Mouse (Mus musculus): Measurements from ENCODE around the gene Zfp641. TPM values are rescaled to one million over a fixed set of nuclear protein-coding genes. Genes with fewer than 3 reads are reported as not detected.

The Zfp641 gene
- not detected for polyA plus RNA-seq (2012; fragmentation: generic; extraction: Trizol)

GRCm38 (mm10) chr15:98295628-98296551, at the start of gene Zfp641:
Zfp641 (minus strand) TSS chr15:98296161.
- no peaks in the 10 kb centered on the region for H3K79me2 ChIP-seq (ENCODE audit: control insufficient read depth, insufficient read depth)
- H3K4me3 ChIP-seq, result no peak within 1 kb of the TSS

GRCm38 (mm10) chr15:98340887-98341286, 44.9 kb upstream of the Zfp641 start, which contains the start of gene Olfr284:
Olfr284 (minus strand) TSS chr15:98340987.
- TF ChIP-seq TCF12 (IDR thresholded peaks at IDR 0.05; ENCODE audit: insufficient read depth, poor library complexity, severe bottlenecking) (no peak), MYOG (IDR thresholded peaks at IDR 0.05; ENCODE audit: control insufficient read depth in 1 of 3, insufficient read depth in 1 of 3, insufficient read length in 2 of 3, low read depth in 2 of 3) (no peak), MYOD1 (IDR thresholded peaks at IDR 0.05; ENCODE audit: control insufficient read depth in 1 of 3, insufficient read length in 2 of 3, low read depth in 2 of 3) (no peak), REST (IDR thresholded peaks at IDR 0.05; ENCODE audit: insufficient read depth, insufficient read length) (no peak), POLR2AphosphoS2 (IDR thresholded peaks at IDR 0.05; ENCODE audit: insufficient read length, low read depth) (no peak), CEBPB (IDR thresholded peaks at IDR 0.05; ENCODE audit: insufficient read depth, poor library complexity, severe bottlenecking) (no peak), SRF (IDR thresholded peaks at IDR 0.05; ENCODE audit: control insufficient read depth, insufficient read length, low read depth) (no peak), POLR2A (IDR thresholded peaks at IDR 0.05; ENCODE audit: insufficient read length, low read depth) (no peak), TCF3 (IDR thresholded peaks at IDR 0.05; ENCODE audit: insufficient read length, low read depth) (no peak), E2F4 (IDR thresholded peaks at IDR 0.05; ENCODE audit: insufficient read depth) (no peak)
- H3K4me2 ChIP-seq (ENCODE audit: low read depth), result no peak within 1 kb of the TSS
- H3K4me3 ChIP-seq, result no peak within 1 kb of the TSS
- H3K36me3 ChIP-seq (ENCODE audit: control insufficient read depth, insufficient read depth), result no peaks in the 10 kb centered on the region
- H3ac ChIP-seq (ENCODE audit: control insufficient read depth, insufficient read length), result no peak within 1 kb of the TSS
- H3K27me3 ChIP-seq (ENCODE audit: control insufficient read depth, insufficient read depth, insufficient read length), result peaks cover 21% of the 10 kb centered on the region
- H3K79me2 ChIP-seq (ENCODE audit: control insufficient read depth, insufficient read depth), result no peaks in the 10 kb centered on the region

More at GRCm38 (mm10) chr15:98295628-98296551, at the start of gene Zfp641:
- Histone ChIP-seq H3K4me2 (ENCODE audit: low read depth) (no peak within 1 kb of the TSS), H3K27me3 (ENCODE audit: control insufficient read depth, insufficient read depth, insufficient read length) (peaks cover 11% of the 10 kb centered on the region), H3K36me3 (ENCODE audit: control insufficient read depth, insufficient read depth) (no peaks in the 10 kb centered on the region), H3ac (ENCODE audit: control insufficient read depth, insufficient read length) (no peak within 1 kb of the TSS)
- no peak for TF ChIP-seq POLR2A (IDR thresholded peaks at IDR 0.05; ENCODE audit: insufficient read length, low read depth)
- no peak for TF ChIP-seq TCF12 (IDR thresholded peaks at IDR 0.05; ENCODE audit: insufficient read depth, poor library complexity, severe bottlenecking)
- TF ChIP-seq TCF3 (IDR thresholded peaks at IDR 0.05; ENCODE audit: insufficient read length, low read depth), result no peak
- no peak for TF ChIP-seq CEBPB (IDR thresholded peaks at IDR 0.05; ENCODE audit: insufficient read depth, poor library complexity, severe bottlenecking)
- no peak for TF ChIP-seq MYOD1 (IDR thresholded peaks at IDR 0.05; ENCODE audit: control insufficient read depth in 1 of 3, insufficient read length in 2 of 3, low read depth in 2 of 3)
- no peak for TF ChIP-seq SRF (IDR thresholded peaks at IDR 0.05; ENCODE audit: control insufficient read depth, insufficient read length, low read depth)
- no peak for TF ChIP-seq MYOG (IDR thresholded peaks at IDR 0.05; ENCODE audit: control insufficient read depth in 1 of 3, insufficient read depth in 1 of 3, insufficient read length in 2 of 3, low read depth in 2 of 3)
- no peak for TF ChIP-seq POLR2AphosphoS2 (IDR thresholded peaks at IDR 0.05; ENCODE audit: insufficient read length, low read depth)
- no peak for TF ChIP-seq MAX (IDR thresholded peaks at IDR 0.05; ENCODE audit: low read depth)
- no peak for TF ChIP-seq E2F4 (IDR thresholded peaks at IDR 0.05; ENCODE audit: insufficient read depth)
- no peak for TF ChIP-seq USF1 (IDR thresholded peaks at IDR 0.05; ENCODE audit: low read depth)
- TF ChIP-seq REST (IDR thresholded peaks at IDR 0.05; ENCODE audit: insufficient read depth, insufficient read length), result no peak

GRCm38 (mm10) chr15:98317177-98317724, 21.3 kb upstream of the Zfp641 start, which contains the start of gene Olfr285:
Olfr285 (minus strand) TSS chr15:98317353.
- no peaks in the 10 kb centered on the region for H3K79me2 ChIP-seq (ENCODE audit: control insufficient read depth, insufficient read depth)
- H3ac ChIP-seq (ENCODE audit: control insufficient read depth, insufficient read length), result no peak within 1 kb of the TSS
- no peaks in the 10 kb centered on the region for H3K27me3 ChIP-seq (ENCODE audit: control insufficient read depth, insufficient read depth, insufficient read length)
- no peak within 1 kb of the TSS for H3K4me3 ChIP-seq
- H3K36me3 ChIP-seq (ENCODE audit: control insufficient read depth, insufficient read depth), result no peaks in the 10 kb centered on the region
- H3K4me2 ChIP-seq (ENCODE audit: low read depth), result no peak within 1 kb of the TSS
- TF ChIP-seq POLR2A (IDR thresholded peaks at IDR 0.05; ENCODE audit: insufficient read length, low read depth) (no peak), USF1 (IDR thresholded peaks at IDR 0.05; ENCODE audit: low read depth) (no peak), SRF (IDR thresholded peaks at IDR 0.05; ENCODE audit: control insufficient read depth, insufficient read length, low read depth) (no peak), E2F4 (IDR thresholded peaks at IDR 0.05; ENCODE audit: insufficient read depth) (no peak), POLR2AphosphoS2 (IDR thresholded peaks at IDR 0.05; ENCODE audit: insufficient read length, low read depth) (no peak), TCF12 (IDR thresholded peaks at IDR 0.05; ENCODE audit: insufficient read depth, poor library complexity, severe bottlenecking) (no peak), MAX (IDR thresholded peaks at IDR 0.05; ENCODE audit: low read depth) (no peak), MYOD1 (IDR thresholded peaks at IDR 0.05; ENCODE audit: control insufficient read depth in 1 of 3, insufficient read length in 2 of 3, low read depth in 2 of 3) (no peak), REST (IDR thresholded peaks at IDR 0.05; ENCODE audit: insufficient read depth, insufficient read length) (no peak), TCF3 (IDR thresholded peaks at IDR 0.05; ENCODE audit: insufficient read length, low read depth) (no peak)

- Histone ChIP-seq H3K4me2 (ENCODE audit: low read depth) (no peak overlapping the region), H3ac (ENCODE audit: control insufficient read depth, insufficient read length) (no peak overlapping the region), H3K36me3 (ENCODE audit: control insufficient read depth, insufficient read depth) (no peaks in the 10 kb centered on the region), H3K4me3 (no peak overlapping the region), H3K79me2 (ENCODE audit: control insufficient read depth, insufficient read depth) (no peaks in the 10 kb centered on the region), H3K27me3 (ENCODE audit: control insufficient read depth, insufficient read depth, insufficient read length) (no peaks in the 10 kb centered on the region)
- TF ChIP-seq POLR2AphosphoS2 (IDR thresholded peaks at IDR 0.05; ENCODE audit: insufficient read length, low read depth), result no peak
- no peak for TF ChIP-seq SRF (IDR thresholded peaks at IDR 0.05; ENCODE audit: control insufficient read depth, insufficient read length, low read depth)
- TF ChIP-seq CEBPB (IDR thresholded peaks at IDR 0.05; ENCODE audit: insufficient read depth, poor library complexity, severe bottlenecking), result no peak
- no peak for TF ChIP-seq E2F4 (IDR thresholded peaks at IDR 0.05; ENCODE audit: insufficient read depth)
- no peak for TF ChIP-seq POLR2A (IDR thresholded peaks at IDR 0.05; ENCODE audit: insufficient read length, low read depth)
- TF ChIP-seq TCF3 (IDR thresholded peaks at IDR 0.05; ENCODE audit: insufficient read length, low read depth), result no peak
- TF ChIP-seq MYOD1 (IDR thresholded peaks at IDR 0.05; ENCODE audit: control insufficient read depth in 1 of 3, insufficient read length in 2 of 3, low read depth in 2 of 3), result no peak
- no peak for TF ChIP-seq MAX (IDR thresholded peaks at IDR 0.05; ENCODE audit: low read depth)
- TF ChIP-seq MYOG (IDR thresholded peaks at IDR 0.05; ENCODE audit: control insufficient read depth in 1 of 3, insufficient read depth in 1 of 3, insufficient read length in 2 of 3, low read depth in 2 of 3), result no peak
- TF ChIP-seq USF1 (IDR thresholded peaks at IDR 0.05; ENCODE audit: low read depth), result no peak
- TF ChIP-seq REST (IDR thresholded peaks at IDR 0.05; ENCODE audit: insufficient read depth, insufficient read length), result no peak
- no peak for TF ChIP-seq TCF12 (IDR thresholded peaks at IDR 0.05; ENCODE audit: insufficient read depth, poor library complexity, severe bottlenecking)
Observed at GRCm38 (mm10) chr15:98315703-98316102, 19.7 kb upstream of the Zfp641 start.

Data from myocyte (in vitro differentiated cells).